Mouse (Mus musculus) midbrain, postnatal 0 days (tissue): ENCODE measurements around the gene Nudt12. TPM values are rescaled to one million over a fixed set of nuclear protein-coding genes. Genes with fewer than 3 reads are reported as not detected.
A peak's percentile ranks its signal among the peaks of the same experiment; 100 is the strongest.

Experiments used
- ATAC-seq: fragments of 200-750 bp; cut with Nextera tagmentation; 2 replicates; pipeline ENCODE4 v1.8.0; 2017; ENCODE audit warnings: moderate number of reproducible peaks, mild to moderate bottlenecking, moderate TSS enrichment, moderate library complexity; ENCODE audit not compliant: low FRiP score
- DNase-seq: peaks from one replicate; pipeline ENCODE4 v3.0.0-alpha.2; 2015; ENCODE audit warnings: low spot score
- H3K27ac ChIP-seq: fragments of 300-500 bp; sonication (generic); 2 replicates; pipeline ENCODE4 v1.5.1; 2014; ENCODE audit warnings: low read depth, mild to moderate bottlenecking, low read length, mixed read lengths
- H3K27me3 ChIP-seq: fragments of 300-500 bp; sonication (generic); 2 replicates; pipeline ENCODE4 v1.6.1; 2014; ENCODE audit warnings: low read length, control low read depth, mixed read lengths; ENCODE audit not compliant: insufficient read depth
- H3K36me3 ChIP-seq: fragments of 300-500 bp; sonication (generic); 2 replicates; pipeline ENCODE4 v1.6.1; 2014; ENCODE audit warnings: low read length, control low read depth, mixed read lengths; ENCODE audit not compliant: insufficient read depth
- H3K4me1 ChIP-seq: fragments of 300-500 bp; sonication (generic); 2 replicates; pipeline ENCODE4 v1.6.1; 2014; ENCODE audit warnings: mild to moderate bottlenecking, control low read depth, antibody characterized with exemption, low read length, mixed read lengths; ENCODE audit not compliant: insufficient read depth
- H3K4me2 ChIP-seq: fragments of 300-500 bp; sonication (generic); 2 replicates; pipeline ENCODE4 v1.6.1; 2014; ENCODE audit warnings: low read depth, mild to moderate bottlenecking, low read length, mixed read lengths; ENCODE audit not compliant: poor library complexity, severe bottlenecking
- H3K4me3 ChIP-seq: fragments of 300-500 bp; sonication (generic); 2 replicates; pipeline ENCODE4 v1.5.1; 2014; ENCODE audit warnings: low read depth, mild to moderate bottlenecking, low read length, moderate library complexity
- H3K9ac ChIP-seq: fragments of 300-500 bp; sonication (generic); replicated peaks from 2 replicates; pipeline ENCODE4 v1.6.1; 2014; ENCODE audit warnings: mild to moderate bottlenecking, low read length, moderate library complexity, mixed read lengths; ENCODE audit not compliant: poor library complexity, severe bottlenecking
- H3K9me3 ChIP-seq: fragments of 300-500 bp; sonication (generic); 2 replicates; pipeline ENCODE4 v1.6.1; 2016; ENCODE audit warnings: low read length, control low read depth
- CTCF ChIP-seq: IDR thresholded peaks from 2 replicates; pipeline ENCODE4 v1.5.1; 2016; ENCODE audit warnings: antibody characterized with exemption, mild to moderate bottlenecking
- WGBS: fragments of 180-500 bp; shearing (Covaris S2); extraction: QIAGEN DNeasy Blood & Tissue Kit; methylation state at CpG from one replicate; pipeline ENCODE4 v1.1.7; 2014; 5-methylcytosine and 5-hydroxymethylcytosine counted together
- polyA plus RNA-seq: library from polyadenylated mRNA; unstranded; fragments of >200 nt; fragmentation: Nextera tagmentation; extraction: Ambion mirVana; gene quantifications from 2 replicates; pipeline ENCODE4 v1.2.1, GENCODE M21; 2015
- total RNA-seq: library from RNA; depleted of rRNA; stranded (reverse); fragments of >200 nt; gene quantifications from 2 replicates; pipeline ENCODE4 v1.2.3, GENCODE M21; 2014

Nudt12 gene
- total and polyA plus RNA-seq, 2 experiments from 2014 or later = 2.8 to 3.7 TPM

DNA sequence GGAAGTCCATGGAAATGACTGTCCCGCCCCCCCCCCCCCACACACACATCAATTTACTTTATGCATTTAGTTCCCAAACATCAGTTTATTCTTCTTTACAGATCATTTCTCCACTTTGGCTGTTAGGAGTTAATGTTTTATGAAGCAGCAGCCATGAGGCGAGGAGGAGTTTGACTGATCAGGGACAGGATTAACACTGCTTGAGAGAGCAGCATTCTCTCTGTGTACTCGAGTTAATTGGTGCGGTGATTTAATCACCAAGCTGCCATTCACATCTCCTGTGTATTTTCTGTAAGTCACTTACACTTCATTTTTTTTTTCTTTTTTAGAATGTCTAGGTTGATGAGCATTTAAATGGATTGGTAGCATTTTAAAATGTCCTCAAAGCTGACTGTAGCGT, 10.8 kb upstream of the Nudt12 start:
- no peaks in the 10 kb centered on the region for H3K9me3 ChIP-seq
- DNase-seq = peak; percentile 36

GRCm38 (mm10) chr17:59018666-59019065, 5.5 kb upstream of the Nudt12 start:
- Histone ChIP-seq H3K4me2 (no peak overlapping the region), H3K4me3 (no peak overlapping the region), H3K27ac (no peak overlapping the region), H3K9ac (no peak overlapping the region), H3K9me3 (no peaks in the 10 kb centered on the region), H3K4me1 (no peaks in the 10 kb centered on the region), H3K27me3 (no peaks in the 10 kb centered on the region), H3K36me3 (no peaks in the 10 kb centered on the region)
- DNase-seq = no peak
- 82% methylated on average over 4 of the region's 4 CpGs for WGBS
- no peak for ATAC-seq
- no peak for TF ChIP-seq CTCF

More for the DNA sequence above, 10.8 kb upstream of the Nudt12 start:
- no peak overlapping the region for H3K9ac ChIP-seq
- WGBS = 18% methylated on average over 5 of the region's 5 CpGs
- ATAC-seq = no peak
- H3K27ac ChIP-seq = no peak overlapping the region
- no peak for TF ChIP-seq CTCF
- no peak overlapping the region for H3K4me2 ChIP-seq
- H3K4me1 ChIP-seq = no peaks in the 10 kb centered on the region
- H3K4me3 ChIP-seq = no peak overlapping the region
- H3K36me3 ChIP-seq = no peaks in the 10 kb centered on the region
- no peaks in the 10 kb centered on the region for H3K27me3 ChIP-seq

DNA sequence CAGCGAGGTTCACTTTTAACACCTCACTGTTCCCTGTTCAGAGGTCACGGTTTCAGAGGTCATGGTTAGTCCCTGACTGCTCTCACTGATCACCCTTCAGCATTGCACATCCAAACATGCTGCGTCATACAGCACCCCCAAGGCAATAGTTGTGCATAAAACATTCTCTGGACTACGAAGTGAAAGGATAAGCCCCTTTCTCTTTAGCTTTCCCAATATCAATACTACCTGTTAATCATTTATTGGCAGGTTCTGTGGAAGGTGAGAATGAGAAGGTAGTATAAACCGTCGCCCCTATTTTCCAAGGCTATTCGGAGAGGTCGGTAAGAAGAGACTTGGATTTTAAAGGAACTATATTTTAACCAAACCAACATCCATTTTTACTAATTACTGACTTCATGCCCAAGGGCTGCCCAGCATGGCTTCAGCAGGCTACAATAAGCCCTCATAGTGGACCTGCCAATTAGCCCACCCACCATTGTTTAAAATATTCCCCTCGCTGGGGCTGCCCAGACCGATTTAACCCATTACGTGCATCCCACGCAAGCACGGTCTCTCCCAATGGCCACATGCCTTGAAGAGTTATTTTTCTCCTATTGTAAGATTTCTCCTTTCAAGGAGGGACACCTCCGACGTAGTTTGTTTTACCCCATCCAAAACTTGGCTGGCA, 616 bp downstream of the Nudt12 start:
- H3K27ac ChIP-seq = no peak overlapping the region
- no peaks in the 10 kb centered on the region for H3K27me3 ChIP-seq
- ATAC-seq (peak; percentile 70), DNase-seq (no peak)
- H3K4me1 ChIP-seq = no peaks in the 10 kb centered on the region
- no peak for TF ChIP-seq CTCF
- H3K4me2 ChIP-seq = peak overlapping the region; percentile 91
- H3K36me3 ChIP-seq = no peaks in the 10 kb centered on the region
- peak overlapping the region; percentile 79 for H3K4me3 ChIP-seq
- WGBS = 7% methylated on average over 15 of the region's 15 CpGs
- H3K9ac ChIP-seq = peak overlapping the region; percentile 58
- no peaks in the 10 kb centered on the region for H3K9me3 ChIP-seq

DNA sequence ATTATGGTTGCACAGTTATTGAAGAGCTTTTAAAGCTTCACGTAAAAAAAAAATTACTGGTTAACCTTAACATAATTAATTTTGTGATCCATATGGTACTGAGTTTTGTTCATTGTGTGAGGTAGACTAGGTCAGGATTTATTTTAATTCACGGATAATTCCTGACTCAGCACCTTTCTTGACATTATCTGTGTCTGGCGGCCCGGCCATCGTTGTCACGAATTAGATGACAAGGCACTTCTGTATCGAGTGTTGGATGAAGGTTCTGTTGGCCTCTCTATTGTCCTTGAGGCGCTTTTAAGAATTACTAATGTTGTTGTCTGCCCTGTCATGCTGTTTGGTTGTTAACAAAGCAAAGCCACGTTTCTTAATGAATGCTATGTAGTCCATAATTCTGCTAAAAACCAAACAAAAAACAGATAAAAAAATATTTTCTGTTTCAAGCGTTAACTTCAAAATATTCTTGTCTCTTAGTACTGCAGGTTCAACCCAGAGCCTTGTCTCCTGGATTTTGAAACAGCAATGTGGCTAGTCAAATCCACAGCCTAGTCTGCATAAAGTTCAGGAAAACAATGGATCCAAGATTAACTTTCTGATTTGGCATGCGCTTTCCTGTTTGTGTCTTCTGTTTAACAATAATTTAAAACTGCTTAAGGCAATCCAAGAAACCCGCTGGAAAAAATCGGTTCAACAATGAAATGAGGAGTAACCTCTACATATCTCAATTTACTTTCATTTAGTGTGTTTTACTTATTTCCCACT, 1.4 kb downstream of the Nudt12 start:
- no peak for TF ChIP-seq CTCF
- no peaks in the 10 kb centered on the region for H3K9me3 ChIP-seq
- no peak overlapping the region for H3K4me2 ChIP-seq

GRCm38 (mm10) chr17:58991275-58991674, 21.9 kb downstream of the Nudt12 start, which contains the start of gene Pdzph1:
Pdzph1 (minus strand) TSS chr17:58991375.
- Histone ChIP-seq H3K4me2 (no peak within 1 kb of the TSS), H3K4me3 (no peak within 1 kb of the TSS), H3K9ac (no peak within 1 kb of the TSS), H3K9me3 (no peaks in the 10 kb centered on the region), H3K27me3 (no peaks in the 10 kb centered on the region), H3K4me1 (no peaks in the 10 kb centered on the region), H3K36me3 (no peaks in the 10 kb centered on the region), H3K27ac (no peak within 1 kb of the TSS)
- ATAC-seq (no peak), DNase-seq (no peak)
- no peak for TF ChIP-seq CTCF
- WGBS = 66% methylated on average over 6 of the region's 6 CpGs

More for the DNA sequence above, 1.4 kb downstream of the Nudt12 start:
- Histone ChIP-seq H3K27ac (no peak overlapping the region), H3K9ac (no peak overlapping the region), H3K4me1 (no peaks in the 10 kb centered on the region), H3K36me3 (no peaks in the 10 kb centered on the region), H3K4me3 (no peak overlapping the region), H3K27me3 (no peaks in the 10 kb centered on the region)
- WGBS = 71% methylated on average over 13 of the region's 13 CpGs
- no peak for DNase-seq
- ATAC-seq = no peak

DNA sequence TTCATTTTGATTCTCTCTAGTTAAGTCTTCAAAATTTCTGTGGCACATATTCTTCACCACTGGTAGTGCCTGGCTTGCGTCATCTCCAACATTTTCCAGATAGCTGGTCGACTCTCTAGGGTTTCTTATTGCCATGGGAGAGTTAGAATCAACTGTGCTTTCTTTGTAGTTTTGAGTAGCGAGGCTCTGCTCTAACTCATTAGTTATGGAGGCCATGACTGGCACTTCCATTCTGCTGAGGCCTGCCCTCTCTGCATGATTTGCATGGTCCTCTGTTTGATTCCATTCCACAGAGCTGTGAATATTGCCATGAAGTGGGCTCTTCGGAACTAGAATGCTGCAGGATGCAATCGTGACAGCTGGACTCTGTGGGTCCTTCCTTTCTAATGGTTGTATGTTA, 39.9 kb downstream of the Nudt12 start:
- no peaks in the 10 kb centered on the region for H3K36me3 ChIP-seq
- DNase-seq (peak; percentile 2), ATAC-seq (no peak)
- H3K4me2 ChIP-seq = no peak overlapping the region
- H3K4me1 ChIP-seq = no peaks in the 10 kb centered on the region
- TF ChIP-seq CTCF = no peak
- WGBS = 35% methylated on average over 5 of the region's 5 CpGs
- H3K27me3 ChIP-seq = no peaks in the 10 kb centered on the region
- no peak overlapping the region for H3K4me3 ChIP-seq
- H3K27ac ChIP-seq = no peak overlapping the region
- H3K9ac ChIP-seq = no peak overlapping the region
- H3K9me3 ChIP-seq = no peaks in the 10 kb centered on the region
